Mouse (Mus musculus): ENCODE results near the gene Ass1. TPM values are rescaled to one million over a fixed set of nuclear protein-coding genes. Genes with fewer than 3 reads are reported as not detected.

Gene Ass1
- total RNA-seq, 4 experiments from 2014 or later, result 53.8 to 61.2 (median 56.4) TPM

- DNase-seq (ENCODE audit: low spot score in 2 of 2), result no peak
Measured at GRCm38 (mm10) chr2:31458460-31458859, 11.5 kb upstream of the Ass1 start.

- no peak for DNase-seq (ENCODE audit: low spot score in 2 of 2)
Measured at GRCm38 (mm10) chr2:31458989-31459936, 10.7 kb upstream of the Ass1 start.

GRCm38 (mm10) chr2:31460025-31460571 is 9.9 kb upstream of the Ass1 start:
- DNase-seq (ENCODE audit: low spot score in 2 of 2), result no peak

GRCm38 (mm10) chr2:31460920-31461319 is 9.1 kb upstream of the Ass1 start:
- no peak for DNase-seq (ENCODE audit: low spot score in 2 of 2)

- no peak for DNase-seq (ENCODE audit: low spot score in 2 of 2)
Measured at GRCm38 (mm10) chr2:31462051-31462450, 8.0 kb upstream of the Ass1 start.

- no peak for DNase-seq (ENCODE audit: low spot score in 2 of 2)
Measured at GRCm38 (mm10) chr2:31463253-31463652, 6.8 kb upstream of the Ass1 start.

- DNase-seq (ENCODE audit: low spot score in 2 of 2), result no peak
Measured at GRCm38 (mm10) chr2:31463696-31464528, 6.1 kb upstream of the Ass1 start.

GRCm38 (mm10) chr2:31464529-31464910 is 5.5 kb upstream of the Ass1 start:
- DNase-seq (ENCODE audit: low spot score in 2 of 2), result no peak

GRCm38 (mm10) chr2:31467457-31467856 is 2.5 kb upstream of the Ass1 start:
- no peak for DNase-seq (ENCODE audit: low spot score in 2 of 2)

GRCm38 (mm10) chr2:31468857-31469256 is 1.1 kb upstream of the Ass1 start:
- DNase-seq (ENCODE audit: low spot score in 2 of 2), result no peak

GRCm38 (mm10) chr2:31469480-31469879 is 527 bp upstream of the Ass1 start:
- DNase-seq (ENCODE audit: low spot score in 2 of 2), result no peak

GRCm38 (mm10) chr2:31470683-31471385 is 827 bp downstream of the Ass1 start:
- DNase-seq (ENCODE audit: low spot score in 2 of 2), result no peak

- no peak for DNase-seq (ENCODE audit: low spot score in 2 of 2)
Measured at GRCm38 (mm10) chr2:31471611-31472010, 1.6 kb downstream of the Ass1 start.

- DNase-seq (ENCODE audit: low spot score in 2 of 2), result no peak
Measured at GRCm38 (mm10) chr2:31472406-31473065, 2.5 kb downstream of the Ass1 start.

- DNase-seq (ENCODE audit: low spot score in 2 of 2), result no peak
Measured at GRCm38 (mm10) chr2:31473941-31474340, 3.9 kb downstream of the Ass1 start.

GRCm38 (mm10) chr2:31474686-31475085 is 4.7 kb downstream of the Ass1 start:
- no peak for DNase-seq (ENCODE audit: low spot score in 2 of 2)

- no peak for DNase-seq (ENCODE audit: low spot score in 2 of 2)
Measured at GRCm38 (mm10) chr2:31476107-31476820, 6.3 kb downstream of the Ass1 start.

GRCm38 (mm10) chr2:31477234-31478161 is 7.5 kb downstream of the Ass1 start:
- no peak for DNase-seq (ENCODE audit: low spot score in 2 of 2)

Data from left cerebral cortex, adult 8-10 months (tissue).